Mouse (Mus musculus) ovary, adult 18-20 months (tissue): Measurements from ENCODE around the gene Slc6a18.

ENCODE experiments used
- DNase-seq: peaks from one replicate; pipeline ENCODE4 v3.0.0; 2022; ENCODE audit warnings: low spot score, mixed read lengths

The Slc6a18 gene

GRCm38 (mm10) chr13:73685502-73685901 is 7.7 kb upstream of the Slc6a18 start:
- DNase-seq: no peak

GRCm38 (mm10) chr13:73684412-73684811 is 6.6 kb upstream of the Slc6a18 start:
- no peak for DNase-seq

- DNase-seq: peak; percentile 2
These were observed 5.9 kb upstream of the Slc6a18 start for GRCm38 (mm10) chr13:73683682-73684081.

GRCm38 (mm10) chr13:73682226-73682625 is 4.4 kb upstream of the Slc6a18 start:
- no peak for DNase-seq

GRCm38 (mm10) chr13:73680394-73680793 is 2.6 kb upstream of the Slc6a18 start:
- DNase-seq: no peak

- no peak for DNase-seq
These were observed 1.5 kb upstream of the Slc6a18 start for GRCm38 (mm10) chr13:73679311-73679710.

- no peak for DNase-seq
These were observed 2.7 kb downstream of the Slc6a18 start for GRCm38 (mm10) chr13:73675161-73675560.

- DNase-seq: no peak
These were observed 17.6 kb downstream of the Slc6a18 start for GRCm38 (mm10) chr13:73660163-73660695.

GRCm38 (mm10) chr13:73658953-73659352 is 18.9 kb downstream of the Slc6a18 start:
- no peak for DNase-seq

GRCm38 (mm10) chr13:73654976-73655375 is 22.8 kb downstream of the Slc6a18 start:
- DNase-seq: no peak

- no peak for DNase-seq
These were observed 24.6 kb downstream of the Slc6a18 start for GRCm38 (mm10) chr13:73653266-73653665.

GRCm38 (mm10) chr13:73646397-73647087 is 31.3 kb downstream of the Slc6a18 start:
- DNase-seq: peak; percentile 9

GRCm38 (mm10) chr13:73641296-73641695 is 36.5 kb downstream of the Slc6a18 start:
- DNase-seq: no peak

- no peak for DNase-seq
These were observed 40.0 kb downstream of the Slc6a18 start for GRCm38 (mm10) chr13:73637826-73638225.

GRCm38 (mm10) chr13:73631837-73632236 is 46.0 kb downstream of the Slc6a18 start:
- DNase-seq: no peak

GRCm38 (mm10) chr13:73628586-73629113 is 49.2 kb downstream of the Slc6a18 start:
- no peak for DNase-seq

- DNase-seq: peak; percentile 22
These were observed 50.9 kb downstream of the Slc6a18 start, which contains the start of gene Tert for GRCm38 (mm10) chr13:73626745-73627549. Gene Tert, plus strand, starts transcription at chr13:73626911.

GRCm38 (mm10) chr13:73626410-73626744 is 51.4 kb downstream of the Slc6a18 start:
- no peak for DNase-seq

GRCm38 (mm10) chr13:73620637-73621036 is 57.2 kb downstream of the Slc6a18 start:
- no peak for DNase-seq

GRCm38 (mm10) chr13:73618406-73618805 is 59.4 kb downstream of the Slc6a18 start:
- no peak for DNase-seq
